Mouse (Mus musculus): ENCODE measurements at regions not wholly inside any gene's neighbourhood (a gene's known extent, or its start where the extent isn't known, plus 50 kb on each side); places are given as distances from the start of the nearest gene placed in this dataset.

- TF ChIP-seq CTCF (IDR thresholded peaks at IDR 0.05; ENCODE audit: control insufficient read depth, insufficient read depth, insufficient read length) (no peak), MAX (IDR thresholded peaks at IDR 0.05) (no peak), MYOG (IDR thresholded peaks at IDR 0.05; ENCODE audit: control insufficient read depth, extremely low read depth, insufficient read length) (no peak), FOSL1 (IDR thresholded peaks at IDR 0.05; ENCODE audit: insufficient read depth, low read length, poor library complexity, severe bottlenecking) (no peak), USF1 (IDR thresholded peaks at IDR 0.05; ENCODE audit: low read depth) (no peak), CEBPB (IDR thresholded peaks at IDR 0.05; ENCODE audit: low read depth) (no peak)
These were observed 664.5 kb downstream of the Hs3st4 start for GRCm38 (mm10) chr7:124647131-124647530.

All from C2C12 (cell line).